Mouse (Mus musculus) hindbrain, embryonic 16.5 days (tissue): ENCODE measurements around the gene Slc17a7. TPM values are rescaled to one million over a fixed set of nuclear protein-coding genes. Genes with fewer than 3 reads are reported as not detected.

Experiments used
- ATAC-seq: fragments of 200-750 bp; cut with Nextera tagmentation; 2 replicates; pipeline ENCODE4 v1.8.0; 2017; ENCODE audit warnings: moderate TSS enrichment, moderate library complexity
- H3K27ac ChIP-seq: fragments of 300-500 bp; sonication (generic); 2 replicates; pipeline ENCODE4 v1.5.1; 2014; ENCODE audit warnings: low read depth, mild to moderate bottlenecking, control low read depth, low read length, moderate library complexity
- H3K27me3 ChIP-seq: fragments of 300-500 bp; sonication (generic); replicated peaks from 2 replicates; pipeline ENCODE4 v1.6.1; 2014; ENCODE audit warnings: low read length; ENCODE audit not compliant: control insufficient read depth, insufficient read depth
- H3K36me3 ChIP-seq: fragments of 300-500 bp; sonication (generic); 2 replicates; pipeline ENCODE4 v1.6.1; 2014; ENCODE audit warnings: mild to moderate bottlenecking, low read length, moderate library complexity, mixed read lengths; ENCODE audit not compliant: control insufficient read depth, insufficient read depth
- H3K4me1 ChIP-seq: fragments of 300-500 bp; sonication (generic); 2 replicates; pipeline ENCODE4 v1.6.1; 2014; ENCODE audit warnings: low read depth, low read length; ENCODE audit not compliant: control insufficient read depth, insufficient read depth
- H3K4me2 ChIP-seq: fragments of 300-500 bp; sonication (generic); 2 replicates; pipeline ENCODE4 v1.6.1; 2014; ENCODE audit warnings: mild to moderate bottlenecking, low read length, control low read depth, moderate library complexity
- H3K4me3 ChIP-seq: fragments of 300-500 bp; sonication (generic); 2 replicates; pipeline ENCODE4 v1.5.1; 2014; ENCODE audit warnings: mild to moderate bottlenecking, low read length, control low read depth, moderate library complexity
- H3K9ac ChIP-seq: fragments of 300-500 bp; sonication (generic); 2 replicates; pipeline ENCODE4 v1.6.1; 2014; ENCODE audit warnings: low read depth, mild to moderate bottlenecking, control low read depth, low read length, moderate library complexity
- H3K9me3 ChIP-seq: fragments of 300-500 bp; sonication (generic); 2 replicates; pipeline ENCODE4 v1.6.1; 2014; ENCODE audit warnings: mild to moderate bottlenecking, low read length, moderate library complexity; ENCODE audit not compliant: control insufficient read depth
- WGBS: fragments of 180-500 bp; shearing (Covaris S2); extraction: QIAGEN DNeasy Blood & Tissue Kit; methylation state at CpG from one replicate; pipeline ENCODE4 v1.1.7; 2014; 5-methylcytosine and 5-hydroxymethylcytosine counted together
- polyA plus RNA-seq: library from polyadenylated mRNA; unstranded; fragments of >200 nt; fragmentation: Nextera tagmentation; extraction: Ambion mirVana; gene quantifications from 2 replicates; pipeline ENCODE4 v1.2.1, GENCODE M21; 2015

Gene Slc17a7
- polyA plus RNA-seq, 1 experiment from 2014 or later, result 1.1 TPM

DNA sequence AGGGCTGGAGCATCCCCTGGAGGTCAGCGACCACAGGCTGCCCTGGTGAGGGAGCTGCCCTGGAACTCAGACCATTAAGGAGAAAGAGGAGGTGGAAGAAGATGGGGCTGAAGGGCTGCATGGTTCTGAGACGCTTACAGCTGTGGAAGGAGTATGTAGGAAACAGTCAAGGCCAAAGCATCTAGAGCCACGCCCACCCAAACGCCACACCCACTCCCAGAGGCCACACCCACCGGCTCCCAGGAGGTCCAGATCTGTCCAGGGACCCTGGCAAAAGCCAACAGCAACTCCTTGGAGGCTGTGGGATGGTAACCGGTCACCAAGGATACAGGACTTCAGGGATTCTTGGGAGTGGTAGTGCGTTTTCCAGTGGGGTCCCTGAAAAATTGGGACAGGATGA is 14.8 kb downstream of the Slc17a7 start:
- H3K4me2 ChIP-seq, result no peak overlapping the region
- H3K27ac ChIP-seq, result no peak overlapping the region
- ATAC-seq, result no peak
- H3K36me3 ChIP-seq, result no peaks in the 10 kb centered on the region
- H3K4me3 ChIP-seq, result no peak overlapping the region
- 22% methylated on average over 7 of the region's 7 CpGs for WGBS
- no peaks in the 10 kb centered on the region for H3K9me3 ChIP-seq
- peaks cover 20% of the 10 kb centered on the region for H3K4me1 ChIP-seq
- H3K9ac ChIP-seq, result no peak overlapping the region
- peaks cover 92% of the 10 kb centered on the region for H3K27me3 ChIP-seq

DNA sequence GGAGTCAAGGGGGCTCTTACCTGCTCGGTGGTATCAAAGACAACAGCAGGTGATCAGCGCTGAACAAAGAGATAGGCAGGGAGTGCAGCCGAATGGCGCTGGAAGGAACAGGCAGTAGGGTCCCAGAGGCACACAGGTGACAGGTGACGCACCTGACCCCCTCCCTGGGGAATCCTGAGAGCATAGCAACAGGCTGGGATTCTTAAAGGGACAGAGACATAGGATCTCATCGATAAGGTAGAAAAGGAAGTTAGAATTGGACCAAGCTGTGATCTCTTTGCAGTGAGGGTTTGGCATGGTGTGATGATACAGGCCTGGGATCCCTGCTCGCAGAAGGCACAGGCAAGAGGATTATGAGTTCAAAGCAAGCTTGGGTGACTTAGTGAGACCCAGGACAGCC is 15.7 kb downstream of the Slc17a7 start, which contains the start of gene Gfy:
TSS of gene Gfy (minus strand) at position 101 of the 400 bp plus-strand sequence.
- H3K4me2 ChIP-seq, result no peak within 1 kb of the TSS
- WGBS, result 32% methylated on average over 7 of the region's 7 CpGs
- no peaks in the 10 kb centered on the region for H3K36me3 ChIP-seq
- H3K9me3 ChIP-seq, result no peaks in the 10 kb centered on the region
- ATAC-seq, result no peak
- H3K9ac ChIP-seq, result no peak within 1 kb of the TSS
- H3K4me1 ChIP-seq, result peaks cover 20% of the 10 kb centered on the region
- no peak within 1 kb of the TSS for H3K4me3 ChIP-seq
- peaks cover 91% of the 10 kb centered on the region for H3K27me3 ChIP-seq
- H3K27ac ChIP-seq, result no peak within 1 kb of the TSS

DNA sequence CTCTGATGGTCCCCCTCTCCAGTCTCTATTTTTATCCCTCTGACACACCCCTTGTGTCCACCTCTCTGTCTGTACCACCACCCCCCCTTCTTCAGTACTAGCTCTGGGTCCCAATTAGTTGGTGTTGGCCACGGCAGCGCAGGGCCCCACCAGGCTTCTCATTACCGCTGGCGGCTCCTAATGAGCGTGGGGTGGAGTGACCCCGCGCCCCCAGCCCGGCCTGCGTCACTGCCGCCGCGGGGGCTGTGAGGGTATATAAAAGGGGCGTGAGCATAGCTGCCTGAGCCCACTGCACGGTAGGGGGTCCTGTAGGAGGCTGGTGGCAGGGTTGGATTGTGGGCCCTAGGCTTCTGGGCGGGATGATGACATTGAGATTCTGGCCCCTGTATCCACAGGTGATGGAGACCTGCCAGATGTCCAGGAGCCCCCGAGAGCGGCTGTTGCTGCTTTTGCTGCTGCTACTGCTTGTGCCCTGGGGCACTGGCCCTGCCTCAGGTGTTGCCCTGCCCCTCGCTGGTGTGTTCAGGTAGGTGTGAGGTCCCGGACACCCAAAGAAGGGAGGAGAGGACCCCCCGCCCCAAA is 17.2 kb downstream of the Slc17a7 start, which contains the start of gene Pth2:
TSS of gene Pth2 (plus strand) at position 100 of the 582 bp plus-strand sequence.
- no peaks in the 10 kb centered on the region for H3K36me3 ChIP-seq
- H3K27me3 ChIP-seq, result peaks cover 84% of the 10 kb centered on the region
- peak within 1 kb of the TSS; percentile 47 for H3K9ac ChIP-seq
- no peak within 1 kb of the TSS for H3K27ac ChIP-seq
- peak within 1 kb of the TSS; percentile 77 for H3K4me2 ChIP-seq
- peaks cover 19% of the 10 kb centered on the region for H3K4me1 ChIP-seq
- no peak for ATAC-seq
- H3K4me3 ChIP-seq, result peak within 1 kb of the TSS; percentile 42
- WGBS, result 18% methylated on average over 19 of the region's 20 CpGs
- H3K9me3 ChIP-seq, result no peaks in the 10 kb centered on the region

- no peak overlapping the region for H3K27ac ChIP-seq
- H3K27me3 ChIP-seq, result peaks cover 79% of the 10 kb centered on the region
- no peaks in the 10 kb centered on the region for H3K9me3 ChIP-seq
- H3K4me2 ChIP-seq, result peak overlapping the region; percentile 77
- H3K36me3 ChIP-seq, result no peaks in the 10 kb centered on the region
- H3K4me1 ChIP-seq, result peaks cover 14% of the 10 kb centered on the region
- no peak for ATAC-seq
- H3K9ac ChIP-seq, result peak overlapping the region; percentile 47
- H3K4me3 ChIP-seq, result peak overlapping the region; percentile 42
- 5% methylated on average over 35 of the region's 35 CpGs for WGBS
These were observed 17.8 kb downstream of the Slc17a7 start for GRCm38 (mm10) chr7:45181540-45181939.

GRCm38 (mm10) chr7:45182199-45182601 is 18.5 kb downstream of the Slc17a7 start:
- peak overlapping the region; percentile 42 for H3K4me3 ChIP-seq
- peak overlapping the region; percentile 77 for H3K4me2 ChIP-seq
- H3K36me3 ChIP-seq, result no peaks in the 10 kb centered on the region
- H3K4me1 ChIP-seq, result peaks cover 13% of the 10 kb centered on the region
- peak; percentile 92 for ATAC-seq
- peak overlapping the region; percentile 51 for H3K9ac ChIP-seq
- H3K9me3 ChIP-seq, result no peaks in the 10 kb centered on the region
- peaks cover 73% of the 10 kb centered on the region for H3K27me3 ChIP-seq
- under 1% methylated on average over 34 of the region's 34 CpGs for WGBS
- H3K27ac ChIP-seq, result no peak overlapping the region

- H3K36me3 ChIP-seq, result no peaks in the 10 kb centered on the region
- peak; percentile 18; the same call in 1 of the 2 replicates for ATAC-seq
- no peak overlapping the region for H3K27ac ChIP-seq
- 17% methylated on average over 11 of the region's 11 CpGs for WGBS
- no peaks in the 10 kb centered on the region for H3K9me3 ChIP-seq
- H3K27me3 ChIP-seq, result peaks cover 70% of the 10 kb centered on the region
- H3K4me3 ChIP-seq, result peak overlapping the region; percentile 42
- peak overlapping the region; percentile 51 for H3K9ac ChIP-seq
- H3K4me2 ChIP-seq, result peak overlapping the region; percentile 77
- H3K4me1 ChIP-seq, result peaks cover 13% of the 10 kb centered on the region
These were observed 18.9 kb downstream of the Slc17a7 start for GRCm38 (mm10) chr7:45182606-45183005.

GRCm38 (mm10) chr7:45183672-45184071 is 19.9 kb downstream of the Slc17a7 start:
- H3K9me3 ChIP-seq, result no peaks in the 10 kb centered on the region
- no peaks in the 10 kb centered on the region for H3K36me3 ChIP-seq
- no peak overlapping the region for H3K27ac ChIP-seq
- H3K4me1 ChIP-seq, result peaks cover 13% of the 10 kb centered on the region
- H3K9ac ChIP-seq, result no peak overlapping the region
- peaks cover 59% of the 10 kb centered on the region for H3K27me3 ChIP-seq
- H3K4me3 ChIP-seq, result no peak overlapping the region
- ATAC-seq, result no peak
- 55% methylated on average over 7 of the region's 7 CpGs for WGBS
- no peak overlapping the region for H3K4me2 ChIP-seq

DNA sequence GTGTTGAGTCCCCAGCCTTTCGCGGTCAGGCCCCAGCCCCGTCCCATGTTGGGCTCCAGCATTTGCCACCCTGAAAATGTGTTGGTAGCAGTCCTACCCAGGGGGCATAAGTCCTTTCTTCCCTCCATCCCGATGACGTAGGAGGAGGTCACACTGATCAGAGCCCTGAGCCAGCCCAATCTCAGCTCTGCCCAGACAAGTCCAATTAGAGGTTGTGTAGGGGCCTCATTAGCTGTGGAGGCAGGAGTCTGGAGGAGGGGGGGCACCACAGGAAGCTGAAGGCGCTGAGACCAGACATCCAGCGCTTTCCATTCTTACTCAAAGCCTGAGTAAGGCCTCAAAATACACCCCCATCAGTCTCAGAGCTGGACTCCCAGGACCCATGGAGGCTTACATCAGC is 22.2 kb downstream of the Slc17a7 start:
- 65% methylated on average over 7 of the region's 7 CpGs for WGBS
- ATAC-seq, result no peak
- Histone ChIP-seq H3K9ac (no peak overlapping the region), H3K27me3 (peaks cover 41% of the 10 kb centered on the region), H3K4me2 (no peak overlapping the region), H3K4me1 (peaks cover 13% of the 10 kb centered on the region), H3K27ac (no peak overlapping the region), H3K36me3 (no peaks in the 10 kb centered on the region), H3K4me3 (no peak overlapping the region), H3K9me3 (no peaks in the 10 kb centered on the region)

- Histone ChIP-seq H3K4me1 (no peaks in the 10 kb centered on the region; the same call in 1 of the 2 replicates), H3K9ac (0 out of 2 replicates have a peak overlapping the region, but pooled peaks have one; percentile 13), H3K9me3 (no peaks in the 10 kb centered on the region), H3K27me3 (peaks cover 11% of the 10 kb centered on the region), H3K27ac (no peak overlapping the region), H3K4me3 (no peak overlapping the region), H3K4me2 (no peak overlapping the region), H3K36me3 (no peaks in the 10 kb centered on the region)
- WGBS, result 66% methylated on average over 15 of the region's 16 CpGs
- ATAC-seq, result no peak
These were observed 25.9 kb downstream of the Slc17a7 start for GRCm38 (mm10) chr7:45189600-45189999.
